Mouse (Mus musculus) CH12F3 (cell line): ENCODE measurements around the gene Prrt1.

ENCODE experiments used
- in situ Hi-C: fragments of 300-500 bp; cut with MboI; formaldehyde crosslinking; loops from 2 replicates; pipeline ENCODE4 v1.14.3; 2020; ENCODE audit warnings: low sequenced_read_pairs

Gene Prrt1

DNA sequence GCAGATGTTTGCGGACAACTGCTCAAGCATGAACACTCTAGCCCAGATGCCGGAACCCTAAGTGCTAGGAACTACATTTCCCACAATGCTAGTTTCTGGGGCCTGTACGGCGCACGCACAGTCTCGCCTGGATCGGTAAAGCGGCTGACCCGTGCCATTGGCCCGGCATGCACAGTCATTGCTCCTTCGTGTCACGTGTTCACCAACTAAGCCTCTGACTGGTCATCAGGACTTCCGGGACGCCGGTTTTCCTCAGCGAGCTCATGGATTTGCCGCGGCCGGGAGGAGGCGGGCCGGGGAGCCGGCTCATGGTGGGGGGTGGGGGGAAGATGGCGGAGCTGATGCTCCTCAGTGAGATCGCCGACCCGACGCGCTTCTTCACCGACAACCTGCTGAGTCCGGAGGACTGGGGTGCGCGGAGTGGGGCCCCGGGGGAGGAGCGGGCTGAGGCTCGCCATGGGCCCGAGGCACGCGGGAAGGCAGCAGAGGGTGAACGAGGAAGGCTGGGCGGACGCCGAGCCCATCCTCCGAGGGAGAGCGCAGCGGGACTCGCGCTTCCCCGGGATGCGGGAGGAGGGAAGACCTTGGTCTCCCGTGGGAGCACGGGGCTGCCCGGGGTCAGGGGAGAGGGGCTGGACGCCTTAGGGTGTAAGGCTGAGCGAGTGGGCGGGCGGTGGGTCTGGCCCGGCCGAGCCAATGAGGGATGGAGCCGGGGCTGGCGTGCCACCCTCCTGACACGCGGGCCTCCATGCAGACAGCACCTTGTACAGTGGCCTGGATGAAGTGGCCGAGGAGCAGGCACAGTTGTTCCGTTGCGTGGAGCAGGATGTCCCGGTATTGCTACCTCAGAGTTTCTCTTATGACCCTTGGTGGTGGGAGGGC, 17.8 kb downstream of the Prrt1 start, which contains the start of gene Atf6b:
Atf6b (plus strand) TSS at position 241 of the 882 bp plus-strand sequence.
- in situ Hi-C loops, result no loop called here

DNA sequence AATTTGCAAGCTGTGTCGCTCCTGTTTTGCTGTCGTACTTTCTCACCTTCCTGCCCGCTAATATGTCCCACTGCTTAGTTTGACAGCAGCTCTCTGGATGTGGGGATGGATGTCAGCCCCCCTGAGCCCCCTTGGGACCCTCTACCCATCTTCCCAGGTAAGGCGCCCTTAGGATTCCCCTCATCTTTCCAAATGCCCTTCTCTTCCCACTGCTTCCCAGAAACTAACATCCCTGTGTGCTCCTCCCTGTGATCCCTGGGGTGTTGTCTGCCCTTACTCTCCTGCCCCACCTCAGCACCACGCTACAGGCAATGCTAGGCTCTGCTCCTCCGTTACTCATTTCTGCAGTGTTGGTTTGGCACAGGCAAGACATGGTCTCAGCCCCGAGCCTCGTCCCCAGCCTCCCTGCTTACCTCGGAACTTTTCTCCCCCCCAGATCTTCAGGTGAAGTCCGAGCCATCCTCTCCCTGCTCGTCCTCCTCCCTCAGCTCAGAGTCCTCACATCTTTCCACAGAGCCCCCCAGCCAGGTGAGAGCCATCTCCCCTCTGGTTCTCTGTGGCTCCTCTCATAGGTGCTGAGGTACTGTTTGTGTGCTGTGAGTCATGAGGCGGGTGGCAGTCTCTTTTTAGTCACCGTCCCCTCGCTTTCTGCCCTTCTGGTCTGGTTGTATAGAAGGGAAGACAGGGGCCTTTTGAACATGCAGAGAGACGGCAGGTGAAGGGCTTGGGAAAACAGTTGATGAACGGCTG, 19.0 kb downstream of the Prrt1 start:
- in situ Hi-C loops, result no loop called here

DNA sequence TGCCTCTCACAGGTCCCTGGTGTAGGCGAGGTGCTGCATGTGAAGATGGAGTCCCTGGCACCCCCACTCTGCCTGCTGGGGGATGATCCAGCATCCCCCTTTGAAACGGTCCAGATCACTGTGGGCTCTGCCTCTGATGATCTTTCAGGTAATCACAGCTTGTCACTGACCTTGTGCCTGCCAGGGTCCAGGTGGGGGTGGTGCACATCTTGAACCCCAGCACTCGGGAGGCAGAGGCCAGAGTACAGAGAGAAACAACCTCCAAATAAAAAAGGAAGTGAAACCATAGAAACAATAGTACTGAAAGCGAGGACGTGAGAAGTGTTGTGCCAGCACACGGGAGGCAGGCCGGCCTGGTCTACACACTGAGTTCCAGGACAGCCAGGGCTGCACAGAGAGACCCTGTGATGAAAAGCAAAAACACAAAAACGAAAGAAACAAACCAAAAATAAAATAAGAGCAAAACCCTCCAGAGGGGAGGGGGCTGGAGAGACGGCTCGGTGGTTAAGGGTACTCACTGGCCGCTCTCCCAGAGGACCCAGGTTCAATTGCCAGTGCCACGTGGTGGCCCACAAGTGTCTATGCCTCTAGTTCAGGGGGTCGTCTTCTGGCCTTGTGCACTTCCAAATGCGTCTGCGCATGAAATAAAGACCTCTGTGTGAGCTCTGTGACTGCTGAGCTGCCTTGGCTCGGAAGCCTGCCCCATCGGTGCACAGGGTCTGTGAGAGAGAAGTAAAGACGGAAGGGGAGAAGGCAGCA, 20.0 kb downstream of the Prrt1 start:
- in situ Hi-C loops, result no loop called here

DNA sequence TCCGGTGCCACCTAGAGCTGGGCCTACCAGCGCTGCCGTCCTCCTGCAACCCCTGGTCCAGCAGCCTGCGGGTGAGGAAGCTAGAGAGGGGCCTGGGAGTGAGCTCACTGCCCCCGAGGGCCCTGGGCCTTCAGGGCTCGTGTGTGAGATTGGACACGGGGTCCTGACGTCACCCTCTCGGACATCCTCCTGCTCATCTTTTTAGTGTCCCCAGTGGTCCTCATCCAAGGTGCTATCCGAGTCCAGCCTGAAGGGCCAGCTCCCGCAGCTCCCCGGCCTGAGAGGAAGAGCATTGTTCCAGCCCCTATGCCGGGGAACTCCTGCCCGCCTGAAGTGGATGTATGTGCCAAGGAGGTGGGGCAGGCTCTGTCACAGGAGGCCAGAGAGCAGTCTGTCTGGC, 21.4 kb downstream of the Prrt1 start:
- in situ Hi-C loops, result no loop called here

DNA sequence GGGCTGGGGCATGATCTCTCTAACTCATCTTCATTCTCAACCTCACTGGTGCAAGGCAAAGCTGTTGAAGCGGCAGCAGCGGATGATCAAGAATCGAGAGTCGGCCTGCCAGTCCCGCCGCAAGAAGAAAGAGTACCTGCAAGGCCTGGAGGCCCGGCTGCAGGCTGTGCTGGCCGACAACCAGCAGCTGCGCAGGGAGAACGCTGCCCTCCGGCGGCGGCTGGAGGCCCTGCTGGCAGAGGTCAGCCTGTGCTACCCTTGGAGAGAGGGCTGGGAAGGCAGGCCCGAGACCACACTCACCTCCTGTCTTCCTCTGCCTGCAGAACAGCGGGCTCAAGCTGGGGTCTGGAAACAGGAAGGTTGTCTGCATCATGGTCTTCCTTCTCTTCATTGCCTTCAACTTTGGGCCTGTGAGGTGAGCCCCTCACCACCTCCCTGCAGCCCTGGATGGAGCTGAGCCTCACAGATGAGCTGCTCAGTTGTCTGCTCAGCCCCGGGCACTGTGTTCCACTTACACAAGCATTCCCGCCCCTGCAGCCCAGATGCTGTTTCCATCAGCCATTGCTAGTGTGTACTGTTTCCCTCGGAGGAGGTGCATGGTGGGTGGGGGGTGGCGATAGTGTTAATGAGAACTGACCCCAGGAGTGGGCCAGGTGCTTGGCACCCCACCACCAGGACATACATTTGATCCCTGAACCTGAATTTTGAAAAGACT, 22.3 kb downstream of the Prrt1 start:
- in situ Hi-C loops, result no loop called here

GRCm38 (mm10) chr17:34652546-34652945, 23.2 kb downstream of the Prrt1 start:
- in situ Hi-C loops, result no loop called here

DNA sequence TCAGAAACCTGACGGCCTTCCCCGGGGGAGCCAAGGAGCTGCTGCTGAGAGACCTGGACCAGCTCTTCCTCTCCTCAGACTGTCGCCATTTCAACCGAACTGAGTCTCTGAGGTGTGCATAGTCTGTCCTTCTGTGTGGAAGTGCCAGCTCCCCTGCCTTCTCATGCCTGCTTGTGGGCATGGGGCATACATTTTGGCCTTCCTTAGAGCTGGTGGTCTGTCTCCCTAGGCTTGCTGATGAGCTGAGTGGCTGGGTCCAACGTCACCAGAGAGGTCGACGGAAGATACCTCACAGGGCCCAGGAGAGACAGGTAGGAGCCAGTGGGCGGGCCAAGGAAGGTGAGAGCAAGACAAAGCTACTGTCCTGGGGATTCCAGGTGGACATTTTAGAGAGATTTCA, 23.7 kb downstream of the Prrt1 start:
- in situ Hi-C loops, result no loop called here

GRCm38 (mm10) chr17:34653746-34654285, 24.5 kb downstream of the Prrt1 start:
- in situ Hi-C loops, result no loop called here

- in situ Hi-C loops, result no loop called here
These were observed 25.1 kb downstream of the Prrt1 start for GRCm38 (mm10) chr17:34654392-34654791.

GRCm38 (mm10) chr17:34655160-34655559, 25.8 kb downstream of the Prrt1 start:
- in situ Hi-C loops, result no loop called here

GRCm38 (mm10) chr17:34655581-34655991, 26.3 kb downstream of the Prrt1 start:
- in situ Hi-C loops, result no loop called here

- in situ Hi-C loops, result no loop called here
These were observed 27.3 kb downstream of the Prrt1 start for GRCm38 (mm10) chr17:34656666-34657065.

DNA sequence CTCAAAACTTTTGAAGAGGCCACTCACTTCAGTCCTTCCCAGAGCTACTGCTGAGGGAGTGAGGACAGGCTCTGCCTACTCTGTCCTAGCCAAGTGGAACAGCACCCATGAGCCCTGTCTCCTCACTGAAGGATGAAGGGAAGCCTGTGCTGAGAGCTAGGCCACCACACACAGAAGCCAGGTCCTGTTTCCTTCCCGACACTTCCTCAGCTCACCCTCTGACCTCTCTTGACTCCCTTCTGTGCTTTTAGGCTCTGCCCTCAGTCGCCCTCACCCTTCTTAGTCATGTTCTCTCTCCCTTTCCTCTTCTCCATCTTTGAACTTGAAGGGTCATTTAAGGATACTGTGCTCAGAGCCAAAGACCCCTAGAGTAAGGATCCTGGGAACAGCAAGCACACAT, 27.9 kb downstream of the Prrt1 start:
- in situ Hi-C loops, result no loop called here

- in situ Hi-C loops, result no loop called here
These were observed 28.8 kb downstream of the Prrt1 start for GRCm38 (mm10) chr17:34658145-34658544.

GRCm38 (mm10) chr17:34658591-34658990, 29.3 kb downstream of the Prrt1 start:
- in situ Hi-C loops, result no loop called here

DNA sequence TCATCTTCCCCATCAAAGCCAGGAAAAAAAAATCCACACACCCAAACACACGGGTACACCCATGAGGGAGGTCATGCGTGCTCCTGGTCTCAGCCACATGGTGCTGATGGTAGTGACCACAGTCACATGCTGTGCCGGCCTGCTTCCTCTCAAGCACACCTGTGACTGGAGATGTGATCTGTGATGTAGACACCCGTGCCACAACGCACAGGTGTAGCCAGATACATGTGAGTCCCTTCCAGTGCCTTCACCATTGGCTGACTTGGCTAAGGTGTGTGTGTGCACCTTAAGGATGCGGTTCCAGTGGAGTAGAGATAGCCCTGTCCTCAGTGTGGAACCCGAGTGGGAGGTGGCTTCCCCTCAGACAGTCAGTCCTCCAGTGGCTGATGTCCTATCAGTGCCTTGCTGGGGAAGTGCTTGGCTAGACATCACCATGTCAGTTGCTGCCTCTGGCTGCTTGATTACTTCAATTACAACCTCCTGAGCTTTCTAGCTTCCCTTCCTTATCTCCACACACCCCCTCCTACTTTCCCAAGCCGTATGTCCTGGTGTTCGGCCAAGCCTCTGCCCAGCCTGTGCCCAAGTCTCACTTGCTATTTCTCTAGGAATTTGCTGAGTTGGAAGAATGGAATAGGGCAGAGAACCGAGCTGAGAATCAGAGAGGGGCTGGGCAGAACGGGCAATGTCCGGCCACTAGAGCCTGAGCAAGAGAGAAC, 30.0 kb downstream of the Prrt1 start:
- in situ Hi-C loops, result no loop called here

GRCm38 (mm10) chr17:34659897-34660214, 30.5 kb downstream of the Prrt1 start:
- in situ Hi-C loops, result no loop called here

- in situ Hi-C loops, result no loop called here
These were observed 31.0 kb downstream of the Prrt1 start for GRCm38 (mm10) chr17:34660259-34660820.

GRCm38 (mm10) chr17:34661121-34661591, 31.8 kb downstream of the Prrt1 start:
- in situ Hi-C loops, result no loop called here
